Mouse (Mus musculus): ENCODE results near the gene Hspa1a.
"Not testable (repeated sequence)": the region's sequence is repeated elsewhere in the genome, so short reads cannot be mapped to it uniquely, and the experiment has no call there.

The Hspa1a gene

DNA sequence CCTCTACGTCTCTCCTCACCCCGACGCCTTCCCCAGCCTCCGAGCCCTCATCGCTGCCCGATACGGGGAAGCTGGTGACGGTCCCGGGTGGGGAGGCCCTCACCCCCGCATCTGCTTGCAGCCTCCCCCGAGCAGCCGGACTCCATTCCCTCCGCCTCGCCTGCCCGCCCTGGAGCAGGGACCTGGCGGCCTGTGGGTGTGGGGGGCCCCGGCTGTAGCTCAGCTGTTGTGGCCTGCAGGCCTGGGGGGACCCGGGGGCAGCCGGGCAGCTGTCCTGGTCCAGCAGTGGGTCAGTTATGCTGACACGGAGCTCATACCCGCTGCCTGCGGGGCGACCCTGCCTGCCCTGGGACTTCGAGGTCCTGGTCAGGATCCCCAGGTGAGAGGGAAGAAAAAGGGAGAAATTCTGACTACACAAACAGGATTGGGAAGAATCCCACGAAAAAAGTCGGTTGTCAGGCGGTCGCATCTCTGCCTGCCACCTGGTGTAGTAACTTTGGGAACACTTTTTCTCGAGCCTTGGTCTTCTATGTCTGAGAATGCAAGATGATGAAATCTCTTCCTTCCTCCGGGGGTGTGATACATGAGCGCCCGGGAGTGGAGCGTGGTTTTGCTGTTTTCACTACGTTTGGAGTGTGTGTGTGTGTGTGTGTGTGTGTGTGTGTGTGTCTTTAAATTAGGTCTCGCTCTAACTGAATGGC is 29.6 kb upstream of the Hspa1a start:
- no peak for DNase-seq (ENCODE audit: low read depth, low spot score)

- DNase-seq (ENCODE audit: low read depth, low spot score) = peak; percentile 64
Measured at GRCm38 (mm10) chr17:35000717-35001451, 28.9 kb upstream of the Hspa1a start, which contains the start of gene Vars. Gene Vars, plus strand, starts transcription at chr17:35000987.

DNA sequence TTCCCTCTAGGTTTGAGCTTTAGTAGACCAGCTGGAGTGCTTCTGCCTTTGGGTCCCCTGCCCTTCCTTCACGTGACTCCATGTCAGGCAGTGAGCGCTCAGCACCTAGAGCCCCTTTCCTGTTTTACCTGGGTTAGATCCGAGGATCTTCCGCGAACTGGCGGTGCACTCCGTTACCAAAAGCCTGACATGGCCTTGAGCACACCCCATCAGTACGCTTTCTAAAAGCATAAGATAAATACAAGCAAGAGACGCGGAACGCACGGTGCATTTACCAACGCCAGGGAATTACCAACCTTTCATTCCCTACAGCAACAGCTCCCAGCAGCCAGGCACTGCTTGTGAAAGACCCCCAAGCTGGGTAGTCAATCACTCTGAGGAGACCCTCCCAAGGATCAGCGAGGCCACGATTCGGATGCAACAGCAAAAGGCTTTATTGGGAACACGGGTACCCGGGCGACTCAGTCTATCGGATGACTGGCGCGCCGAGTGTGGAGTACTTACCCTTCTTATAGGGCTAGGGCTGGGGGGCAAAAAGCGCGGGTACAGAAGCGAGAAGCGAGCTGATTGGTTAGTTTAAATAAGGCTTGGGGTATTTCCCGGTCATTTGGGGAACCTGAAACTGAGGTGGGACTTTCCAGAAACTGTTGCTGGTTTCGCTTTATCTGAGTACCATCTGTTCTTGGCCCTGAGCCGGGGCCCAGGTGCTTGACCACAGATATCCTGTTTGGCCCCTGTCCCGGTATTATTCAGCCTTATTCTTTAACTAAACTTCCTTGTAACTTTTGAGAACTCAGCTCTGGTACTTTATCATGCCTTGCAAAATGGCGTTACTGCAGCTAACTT is 28.1 kb upstream of the Hspa1a start:
- not testable (repeated sequence) for DNase-seq (ENCODE audit: low read depth, low spot score)

- no peak for DNase-seq (ENCODE audit: low read depth, low spot score)
Measured at GRCm38 (mm10) chr17:34998526-34999430, 26.8 kb upstream of the Hspa1a start.

- no peak for DNase-seq (ENCODE audit: low read depth, low spot score)
Measured at GRCm38 (mm10) chr17:34997142-34997483, 25.2 kb upstream of the Hspa1a start.

DNA sequence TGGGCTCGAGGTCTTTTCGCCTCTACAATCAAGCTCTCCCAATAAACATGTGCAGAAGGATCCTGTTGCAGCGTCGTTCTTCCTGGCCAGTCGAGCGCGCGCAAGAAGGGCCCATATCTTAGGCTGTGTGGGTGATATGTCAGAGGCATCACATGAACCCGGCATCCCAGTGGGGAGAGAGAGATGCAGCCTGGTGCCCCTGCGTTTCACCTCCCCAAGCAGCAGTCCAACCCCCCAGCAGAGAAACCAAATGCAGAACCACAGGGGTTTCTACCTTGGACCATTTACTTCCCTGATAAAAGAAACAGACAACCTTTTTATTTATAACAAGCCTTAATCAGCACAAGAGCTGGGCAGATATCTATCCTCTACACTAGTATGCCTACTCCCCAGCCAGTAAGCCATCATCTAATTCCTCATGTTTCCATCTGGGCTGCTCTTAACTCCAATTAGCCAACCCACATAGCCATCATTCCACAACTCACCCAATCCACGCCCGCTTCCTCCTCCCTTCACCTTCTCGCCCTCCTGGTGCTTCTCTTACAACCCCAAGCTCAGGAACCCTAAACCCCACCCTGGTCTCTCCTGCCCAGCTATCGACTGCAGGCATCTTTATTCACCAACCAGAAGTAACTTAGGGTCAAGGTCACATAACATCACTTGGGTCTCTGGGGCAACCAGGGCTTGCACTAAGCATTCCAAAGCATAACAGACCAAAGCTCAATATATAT is 24.6 kb upstream of the Hspa1a start:
- DNase-seq (ENCODE audit: low read depth, low spot score) = no peak

GRCm38 (mm10) chr17:34995927-34996326 is 24.0 kb upstream of the Hspa1a start:
- not testable (repeated sequence) for DNase-seq (ENCODE audit: low read depth, low spot score)

DNA sequence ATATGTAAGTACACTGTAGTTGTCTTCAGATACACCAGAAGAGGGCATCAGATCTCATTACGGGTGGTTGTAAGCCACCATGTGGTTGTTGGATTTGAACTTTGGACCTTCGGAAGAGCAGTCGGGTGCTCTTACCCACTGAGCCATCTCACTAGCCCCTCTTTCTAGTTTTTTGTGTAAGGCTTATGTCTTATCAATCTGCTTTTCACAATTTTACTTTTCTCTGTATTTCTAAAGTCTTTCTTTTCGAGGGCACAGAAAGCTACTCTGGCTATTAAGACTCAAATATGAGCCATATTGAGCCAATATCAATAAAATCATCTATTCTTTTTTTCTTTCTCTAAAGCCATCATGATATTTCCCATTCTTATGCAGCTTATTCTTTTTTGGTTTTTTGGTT is 23.2 kb upstream of the Hspa1a start:
- not testable (repeated sequence) for DNase-seq (ENCODE audit: low read depth, low spot score)

- DNase-seq (ENCODE audit: low read depth, low spot score) = no peak
Measured at GRCm38 (mm10) chr17:34994751-34995150, 22.8 kb upstream of the Hspa1a start.

GRCm38 (mm10) chr17:34984218-34984617 is 12.3 kb upstream of the Hspa1a start:
- DNase-seq (ENCODE audit: low read depth, low spot score) = no peak

DNA sequence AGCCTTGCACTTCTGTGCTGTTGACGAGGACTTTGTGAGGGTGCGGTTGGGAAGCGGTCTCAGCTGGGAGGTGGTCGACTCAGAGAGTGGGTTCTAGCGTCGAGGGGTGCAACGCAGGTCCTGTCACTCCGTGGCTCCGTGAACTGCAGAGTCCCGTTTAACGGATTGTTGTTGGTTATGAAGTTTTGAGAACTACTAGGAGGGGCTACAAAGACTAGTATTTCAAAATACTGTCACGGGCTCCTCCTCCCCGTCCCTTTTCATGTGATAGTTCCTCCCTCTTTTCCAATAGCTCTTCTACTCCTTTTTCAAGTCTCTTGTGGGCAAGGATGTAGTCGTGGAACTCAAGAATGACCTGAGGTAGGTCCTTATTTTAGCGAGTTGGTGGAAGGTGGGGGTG is 10.4 kb upstream of the Hspa1a start:
- no peak for DNase-seq (ENCODE audit: low read depth, low spot score)

GRCm38 (mm10) chr17:34981690-34982180 is 9.8 kb upstream of the Hspa1a start, which contains the start of gene Lsm2:
Gene Lsm2, plus strand, starts transcription at chr17:34981862.
- DNase-seq (ENCODE audit: low read depth, low spot score) = peak; percentile 85

- DNase-seq (ENCODE audit: low read depth, low spot score) = no peak
Measured at GRCm38 (mm10) chr17:34980655-34981054, 8.7 kb upstream of the Hspa1a start.

DNA sequence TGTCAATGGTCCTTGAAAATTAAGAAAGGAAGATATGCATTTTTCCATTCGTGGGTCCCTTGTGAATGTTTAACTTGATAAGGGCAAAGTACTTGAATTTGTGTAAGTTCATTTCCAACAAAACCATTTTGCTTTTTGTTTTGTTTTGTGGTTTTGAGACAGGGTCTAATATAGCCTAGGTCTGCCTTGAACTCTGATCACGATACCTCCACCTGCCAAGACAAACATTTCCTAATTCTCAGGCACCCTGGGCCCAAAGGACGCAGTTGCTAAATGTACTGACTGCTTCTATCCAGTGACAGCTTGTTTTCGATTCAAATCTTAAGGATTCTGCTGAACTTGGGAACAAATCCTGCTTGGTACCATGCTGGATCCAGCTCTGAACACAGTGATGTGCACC is 7.7 kb upstream of the Hspa1a start:
- no peak for DNase-seq (ENCODE audit: low read depth, low spot score)

DNA sequence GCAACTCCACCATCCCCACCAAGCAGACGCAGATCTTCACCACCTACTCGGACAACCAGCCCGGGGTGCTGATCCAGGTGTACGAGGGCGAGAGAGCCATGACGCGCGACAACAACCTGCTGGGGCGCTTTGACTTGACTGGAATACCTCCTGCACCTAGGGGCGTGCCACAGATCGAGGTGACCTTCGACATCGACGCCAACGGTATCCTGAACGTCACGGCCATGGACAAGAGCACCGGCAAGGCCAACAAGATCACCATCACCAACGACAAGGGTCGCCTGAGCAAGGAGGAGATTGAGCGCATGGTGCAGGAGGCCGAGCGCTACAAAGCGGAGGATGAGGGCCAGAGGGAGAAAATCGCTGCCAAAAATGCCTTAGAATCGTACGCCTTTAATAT is 6.3 kb upstream of the Hspa1a start:
- no peak for DNase-seq (ENCODE audit: low read depth, low spot score)

DNA sequence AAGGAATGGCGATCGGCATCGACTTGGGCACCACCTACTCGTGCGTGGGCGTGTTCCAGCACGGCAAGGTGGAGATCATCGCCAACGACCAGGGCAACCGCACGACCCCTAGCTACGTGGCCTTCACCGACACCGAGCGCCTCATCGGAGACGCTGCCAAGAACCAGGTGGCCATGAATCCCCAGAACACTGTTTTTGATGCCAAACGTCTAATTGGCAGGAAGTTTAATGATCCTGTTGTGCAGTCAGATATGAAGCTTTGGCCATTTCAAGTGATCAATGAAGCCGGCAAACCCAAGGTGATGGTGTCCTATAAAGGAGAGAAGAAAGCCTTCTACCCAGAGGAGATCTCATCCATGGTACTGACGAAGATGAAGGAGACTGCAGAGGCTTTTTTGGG is 5.0 kb upstream of the Hspa1a start:
- DNase-seq (ENCODE audit: low read depth, low spot score) = no peak

DNA sequence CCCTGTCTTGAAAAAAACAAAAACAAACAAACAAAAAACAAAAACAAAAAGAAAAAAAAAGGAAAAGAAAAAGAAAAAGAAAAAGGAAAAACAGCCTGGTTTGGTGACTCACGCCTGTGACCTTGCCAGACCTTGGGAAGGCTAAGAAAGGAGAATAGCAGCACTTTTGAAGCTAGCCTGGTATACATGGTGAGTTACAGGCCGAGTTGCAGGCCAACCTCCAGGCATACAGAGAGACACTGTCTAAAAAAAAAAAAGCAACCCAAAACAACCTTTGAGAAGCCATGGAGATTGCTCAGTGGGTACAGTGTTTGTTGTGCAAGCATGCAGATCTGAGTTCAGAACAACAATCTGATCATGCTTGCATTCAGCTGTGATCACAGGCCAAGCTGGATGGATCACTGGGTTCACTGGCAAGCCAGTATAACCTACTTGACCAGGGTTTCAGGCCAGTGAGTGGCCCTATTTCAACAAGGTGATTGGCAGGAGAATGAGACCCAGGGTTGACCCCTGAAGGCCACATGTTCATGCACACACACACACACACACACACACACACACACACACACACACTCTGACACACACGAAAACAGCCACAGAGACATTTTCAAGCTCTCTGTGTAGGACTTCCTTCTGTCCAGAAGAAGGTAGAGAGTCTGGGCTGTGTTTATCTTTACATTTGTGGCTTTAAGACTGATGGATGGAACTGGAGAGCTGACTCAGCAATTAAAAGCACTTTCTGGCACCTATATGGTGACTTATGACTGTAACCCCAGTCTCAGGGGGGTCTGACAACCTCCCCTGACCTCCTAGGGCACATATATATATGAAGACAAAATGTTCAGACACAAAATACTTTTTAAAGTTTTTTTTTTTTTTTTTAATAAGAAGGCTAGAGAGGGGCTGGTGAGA is 3.9 kb upstream of the Hspa1a start:
- no peak for DNase-seq (ENCODE audit: low read depth, low spot score)

DNA sequence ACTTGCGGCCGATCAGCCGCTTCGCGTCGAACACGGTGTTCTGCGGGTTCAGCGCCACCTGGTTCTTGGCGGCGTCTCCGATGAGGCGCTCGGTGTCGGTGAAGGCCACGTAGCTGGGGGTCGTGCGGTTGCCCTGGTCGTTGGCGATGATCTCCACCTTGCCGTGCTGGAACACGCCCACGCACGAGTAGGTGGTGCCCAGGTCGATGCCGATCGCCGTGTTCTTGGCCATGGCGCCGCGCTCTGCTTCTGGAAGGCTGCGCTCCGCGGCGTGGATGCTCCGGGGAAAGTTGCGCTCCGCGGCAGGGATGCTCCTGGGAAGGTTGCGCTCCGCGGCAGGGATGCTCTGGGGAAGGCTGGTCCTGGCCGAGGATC is 275 bp downstream of the Hspa1a start:
- not testable (repeated sequence) for DNase-seq (ENCODE audit: low read depth, low spot score)

- DNase-seq (ENCODE audit: low read depth, low spot score) = not testable (repeated sequence)
Measured at GRCm38 (mm10) chr17:34970850-34971249, 1.1 kb downstream of the Hspa1a start.
